Mouse (Mus musculus) cerebellum, postnatal 36 days (tissue): ENCODE measurements around the gene Zbtb48.

Experiments used
- DNase-seq, 2 experiments: peaks; one replicate each; pipeline ENCODE4 v3.0.0; 2021 to 2022; ENCODE audit warnings: mixed read lengths in 2 of 2

The Zbtb48 gene

GRCm38 (mm10) chr4:152028456-152028855, 985 bp upstream of the Zbtb48 start:
- DNase-seq, result no peak

DNA sequence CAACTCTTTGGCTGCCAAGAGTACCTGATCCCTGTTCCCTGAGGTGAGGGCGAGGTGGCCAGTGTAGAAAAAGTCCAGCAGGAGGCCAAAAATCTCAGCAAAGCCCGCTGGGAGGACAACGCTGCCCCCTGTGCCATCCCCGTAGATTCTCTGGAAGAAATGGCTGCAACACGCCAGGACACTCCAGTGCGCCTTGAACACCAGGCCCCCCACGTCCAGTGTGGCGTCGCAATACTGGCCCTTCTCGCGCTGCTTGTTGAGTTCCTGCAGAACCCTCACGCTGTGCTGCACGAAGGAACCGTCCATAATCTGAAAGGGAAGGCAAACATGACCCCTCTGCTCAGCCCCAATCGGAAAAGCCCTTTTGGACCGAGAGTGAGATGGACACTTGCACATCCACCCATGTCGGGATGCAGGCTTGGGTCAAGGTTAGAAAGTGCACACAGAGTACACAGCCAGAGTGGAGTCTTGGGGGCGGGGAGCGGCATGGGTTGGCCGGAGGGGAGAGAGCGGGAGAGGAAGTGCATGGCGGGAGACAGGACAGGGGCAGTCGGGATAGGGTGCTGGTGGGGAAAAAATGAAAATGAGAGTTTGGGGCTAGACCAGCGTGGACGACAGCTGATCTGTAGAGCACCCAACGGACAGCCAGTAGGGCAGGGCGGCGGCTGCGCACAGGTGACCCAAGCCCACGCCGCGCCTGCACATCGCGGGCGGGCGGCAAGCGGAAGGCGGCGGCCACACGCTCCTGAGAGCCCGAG, 541 bp downstream of the Zbtb48 start:
- DNase-seq, result no peak

DNA sequence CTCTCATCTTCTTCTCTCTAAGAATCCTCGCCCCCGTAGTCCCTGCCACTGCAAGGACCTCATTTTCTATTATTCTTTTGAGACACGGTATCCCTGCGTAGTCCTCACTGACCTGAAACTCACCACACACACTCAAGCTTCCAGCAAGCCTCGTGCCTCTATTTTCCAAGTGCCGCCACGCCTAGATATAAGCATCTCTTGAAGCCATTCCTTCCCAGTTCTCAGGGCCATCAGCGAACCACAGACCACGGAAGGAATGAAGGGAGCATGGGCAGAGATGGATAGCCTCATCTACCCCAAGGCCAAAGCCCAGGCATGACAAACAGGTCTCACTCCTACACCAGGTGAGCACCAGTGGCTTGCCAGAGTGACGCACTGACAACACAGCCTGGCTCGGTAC, 2.9 kb downstream of the Zbtb48 start:
- no peak for DNase-seq

- peak in 1 of 2 experiments; percentile 39 for DNase-seq
Measured at GRCm38 (mm10) chr4:152022506-152022905, 5.0 kb downstream of the Zbtb48 start.

DNA sequence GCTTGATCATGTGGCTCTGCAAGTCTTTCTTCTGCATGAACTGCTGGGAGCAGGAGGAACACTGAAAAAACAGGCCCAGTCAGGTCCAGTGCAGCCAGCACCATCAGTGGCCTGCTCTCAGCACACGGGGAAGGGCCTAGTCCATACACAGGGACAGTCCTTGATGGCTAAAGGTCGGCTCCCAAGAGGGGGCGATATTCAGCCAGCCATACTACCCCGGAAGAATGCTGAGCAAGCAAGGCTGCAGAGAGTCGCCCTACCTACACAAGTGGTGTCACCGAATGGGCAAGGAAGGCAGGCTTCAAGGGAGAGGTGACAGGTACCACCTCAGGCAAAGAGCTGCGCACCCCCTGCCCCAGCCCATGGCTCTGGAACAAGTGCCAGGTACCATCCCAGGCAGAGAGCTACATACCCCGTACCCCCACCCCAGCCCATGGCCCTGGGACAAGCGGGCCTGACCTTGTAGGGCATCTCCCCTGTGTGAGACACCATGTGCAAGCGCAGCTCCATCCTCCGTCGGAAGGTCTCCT, 5.8 kb downstream of the Zbtb48 start:
- DNase-seq, result no peak

DNA sequence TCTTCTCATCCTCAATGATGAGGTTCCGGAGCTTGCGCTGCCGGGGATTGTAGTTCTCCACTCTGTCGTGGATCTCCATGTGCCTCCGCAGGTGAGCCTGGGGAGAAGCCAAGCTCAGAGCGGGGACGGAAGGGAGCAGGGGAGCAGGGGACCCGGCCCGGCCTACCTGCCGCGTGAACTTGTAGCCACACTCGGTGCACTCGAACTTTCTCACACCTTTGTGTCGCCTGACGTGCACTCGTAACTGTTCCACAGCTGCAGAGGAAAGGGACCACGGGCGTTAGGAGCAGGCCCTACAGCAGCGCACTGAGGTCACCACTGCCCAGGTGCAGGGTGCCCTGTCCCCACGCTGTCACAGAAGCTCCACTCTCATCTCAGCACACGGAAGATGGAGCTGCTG, 7.4 kb downstream of the Zbtb48 start:
- DNase-seq, result no peak

DNA sequence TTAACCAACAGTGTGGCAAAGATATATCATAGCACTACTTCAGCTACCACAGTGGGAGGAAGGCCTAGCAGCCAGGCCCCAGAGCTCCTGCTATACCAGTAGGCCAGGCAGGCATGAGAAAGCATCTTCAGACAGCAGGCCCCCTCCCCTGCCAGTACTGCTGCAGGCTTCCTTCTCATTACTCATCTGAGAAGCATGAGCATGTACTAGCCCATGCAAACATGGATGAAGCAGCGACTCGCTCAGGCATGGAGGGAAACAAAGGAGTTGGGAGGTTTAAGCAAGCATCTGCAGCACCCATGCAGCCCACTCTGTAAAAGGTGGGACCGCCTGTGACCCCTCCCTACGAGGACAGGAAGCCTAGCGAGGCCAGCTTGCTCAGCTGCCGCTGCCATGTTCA, 8.4 kb downstream of the Zbtb48 start:
- DNase-seq, result no peak

GRCm38 (mm10) chr4:152013036-152013813, 14.2 kb downstream of the Zbtb48 start:
- DNase-seq, result no peak

DNA sequence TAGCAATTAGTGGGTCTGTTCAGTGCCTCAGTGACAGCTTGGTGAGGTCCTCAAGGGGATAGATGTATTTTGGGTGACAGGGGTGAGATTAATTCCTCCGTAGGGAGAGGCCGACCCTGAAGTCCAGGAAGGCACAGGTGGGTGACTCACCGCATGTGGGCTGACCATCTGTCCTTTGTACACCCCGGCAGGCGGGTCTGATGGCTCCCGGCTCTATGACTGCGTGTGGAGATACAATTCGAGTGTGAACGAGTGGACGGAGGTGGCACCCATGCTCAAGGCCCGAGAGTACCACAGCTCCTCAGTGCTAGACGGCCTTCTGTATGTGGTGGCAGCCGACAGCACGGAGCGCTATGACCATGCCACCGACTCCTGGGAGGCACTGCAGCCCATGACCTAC, 15.4 kb downstream of the Zbtb48 start:
- no peak for DNase-seq

- no peak for DNase-seq
Measured at GRCm38 (mm10) chr4:152011171-152011760, 16.2 kb downstream of the Zbtb48 start.

DNA sequence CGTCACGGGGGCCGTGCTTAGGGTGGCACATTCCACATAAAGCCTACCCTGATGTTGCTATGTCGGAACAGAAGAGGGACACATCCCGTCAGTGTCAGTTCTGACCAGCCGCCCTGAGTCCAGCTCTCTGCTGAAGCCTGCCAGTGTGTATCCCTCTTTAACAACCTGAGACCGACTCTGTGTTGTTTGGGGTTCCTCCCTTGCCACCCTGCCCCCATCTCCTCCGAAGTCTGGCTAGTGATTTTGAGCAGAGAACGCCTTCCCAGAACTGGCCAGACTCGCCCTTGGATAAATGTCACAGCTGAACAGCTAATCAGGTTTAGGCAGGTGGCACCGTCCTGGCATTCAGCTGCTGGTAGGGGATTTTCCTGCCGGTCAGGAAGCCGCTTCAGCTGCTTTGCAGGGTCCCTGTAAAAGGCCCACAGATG, 16.8 kb downstream of the Zbtb48 start:
- peak in 1 of 2 experiments; percentile 41 for DNase-seq

DNA sequence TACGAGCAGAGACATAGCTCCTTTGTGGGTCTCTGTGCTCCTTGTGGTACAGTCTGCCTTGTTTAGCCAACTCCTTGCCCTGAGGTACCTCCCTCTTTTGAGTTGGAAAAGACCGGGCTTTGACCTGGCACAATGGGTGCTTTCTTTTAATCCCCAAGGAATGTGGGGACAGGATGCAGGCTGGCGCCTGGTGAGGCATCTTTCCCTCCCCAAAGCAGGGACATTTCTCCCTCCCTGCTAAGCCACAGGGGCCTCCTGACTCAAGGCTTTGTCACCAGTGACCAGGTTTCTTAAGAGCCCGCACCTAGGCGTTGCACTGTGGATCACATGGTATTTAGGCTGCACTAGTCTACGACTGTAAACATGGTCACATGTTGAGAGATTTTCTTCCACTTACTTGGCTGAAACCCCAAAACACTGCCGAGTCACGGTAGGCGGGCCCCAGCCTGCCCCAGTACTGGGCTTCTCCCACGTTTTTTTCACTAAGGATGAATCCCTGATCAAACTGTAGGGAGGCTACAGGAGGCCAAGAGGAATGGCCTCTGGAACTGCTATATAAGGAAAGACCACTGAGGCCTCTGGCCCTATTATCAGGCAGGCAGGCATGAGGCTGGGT, 17.3 kb downstream of the Zbtb48 start:
- no peak for DNase-seq

GRCm38 (mm10) chr4:152009076-152010051, 18.1 kb downstream of the Zbtb48 start:
- peak; percentile 70 to 71 for DNase-seq

GRCm38 (mm10) chr4:152008622-152009075, 18.8 kb downstream of the Zbtb48 start, which contains the start of gene Klhl21:
Klhl21 (plus strand) TSS chr4:152008803.
- DNase-seq, result peak; percentile 91 to 93

DNA sequence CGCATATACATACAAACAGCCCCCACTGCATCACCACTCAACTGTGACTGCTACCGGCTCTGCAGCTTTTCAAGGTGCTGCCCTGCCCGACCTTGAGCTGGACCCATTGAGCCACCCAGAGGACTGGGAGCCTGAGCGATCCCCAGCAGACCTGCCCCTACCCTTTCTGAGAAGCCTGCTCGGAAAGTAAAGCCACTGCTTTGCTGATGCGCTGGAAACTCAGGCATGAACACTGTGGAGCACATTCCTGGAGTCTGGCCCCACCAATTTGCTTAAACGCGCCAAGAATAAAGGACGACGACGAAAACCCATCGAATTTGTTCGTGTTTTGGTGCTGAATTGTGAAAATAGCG, 19.3 kb downstream of the Zbtb48 start:
- DNase-seq, result no peak

GRCm38 (mm10) chr4:152007481-152008147, 19.9 kb downstream of the Zbtb48 start:
- DNase-seq, result no peak

GRCm38 (mm10) chr4:152006812-152007211, 20.7 kb downstream of the Zbtb48 start:
- no peak for DNase-seq

- no peak for DNase-seq
Measured at GRCm38 (mm10) chr4:152006137-152006536, 21.3 kb downstream of the Zbtb48 start.

GRCm38 (mm10) chr4:152002063-152002462, 25.4 kb downstream of the Zbtb48 start:
- DNase-seq, result no peak

DNA sequence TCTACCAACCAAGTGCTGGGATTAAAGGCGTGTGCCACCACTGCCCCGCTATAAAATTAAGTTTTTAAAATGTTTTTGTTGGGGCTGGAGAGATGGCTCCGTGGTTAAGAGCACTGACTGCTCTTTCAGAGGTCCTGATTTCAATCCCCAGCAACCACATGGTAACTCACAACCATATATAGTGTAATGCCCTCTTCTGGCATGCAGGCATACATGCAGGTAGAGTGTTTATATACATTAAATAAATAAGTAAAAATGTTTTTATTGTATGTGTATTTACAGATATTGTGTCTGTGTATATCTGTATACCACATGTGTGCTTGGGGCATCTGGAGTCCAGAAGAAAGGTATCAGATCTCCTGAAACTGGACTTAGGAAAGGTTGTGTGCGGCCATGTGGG, 26.1 kb downstream of the Zbtb48 start:
- DNase-seq, result no peak

GRCm38 (mm10) chr4:152000906-152001305, 26.6 kb downstream of the Zbtb48 start:
- DNase-seq, result no peak
